Mouse (Mus musculus) heart, embryonic 15.5 days (tissue): ENCODE measurements around the gene Rpl29. TPM values are rescaled to one million over a fixed set of nuclear protein-coding genes. Genes with fewer than 3 reads are reported as not detected.

Experiments
- ATAC-seq: fragments of 200-750 bp; cut with Nextera tagmentation; replicated peaks from 2 replicates; pipeline ENCODE4 v1.8.0; 2017; ENCODE audit warnings: low read depth, moderate TSS enrichment; ENCODE audit not compliant: insufficient number of reproducible peaks, insufficient read depth, low FRiP score
- H3K27ac ChIP-seq: fragments of 300-500 bp; sonication (generic); 2 replicates; pipeline ENCODE4 v1.5.1; 2015; ENCODE audit warnings: mild to moderate bottlenecking, inconsistent platforms
- H3K27me3 ChIP-seq: fragments of 300-500 bp; sonication (generic); 2 replicates; pipeline ENCODE4 v1.6.1; 2015; ENCODE audit warnings: inconsistent platforms
- H3K36me3 ChIP-seq: fragments of 300-500 bp; sonication (generic); 2 replicates; pipeline ENCODE4 v1.6.1; 2015; ENCODE audit warnings: mild to moderate bottlenecking, inconsistent platforms
- H3K4me1 ChIP-seq: fragments of 300-500 bp; sonication (generic); replicated peaks from 2 replicates; pipeline ENCODE4 v1.6.1; 2015; ENCODE audit warnings: inconsistent platforms
- H3K4me2 ChIP-seq: fragments of 300-500 bp; sonication (generic); 2 replicates; pipeline ENCODE4 v1.6.1; 2015; ENCODE audit warnings: inconsistent platforms, mild to moderate bottlenecking, moderate library complexity
- H3K4me3 ChIP-seq: fragments of 300-500 bp; sonication (generic); 2 replicates; pipeline ENCODE4 v1.5.1; 2015; ENCODE audit warnings: mild to moderate bottlenecking, inconsistent platforms
- H3K9ac ChIP-seq: fragments of 300-500 bp; sonication (generic); 2 replicates; pipeline ENCODE4 v1.6.1; 2015; ENCODE audit warnings: mild to moderate bottlenecking, inconsistent platforms
- H3K9me3 ChIP-seq: fragments of 300-500 bp; sonication (generic); replicated peaks from 2 replicates; pipeline ENCODE4 v1.6.1; 2016; ENCODE audit warnings: inconsistent platforms
- WGBS: fragments of 180-500 bp; shearing (Covaris S2); methylation state at CpG from one replicate; pipeline ENCODE4 v1.1.7; 2015; ENCODE audit warnings: mixed read lengths; 5-methylcytosine and 5-hydroxymethylcytosine counted together
- polyA plus RNA-seq: library from polyadenylated mRNA; unstranded; fragments of >200 nt; fragmentation: Nextera tagmentation; extraction: Ambion mirVana; gene quantifications from 2 replicates; pipeline ENCODE4 v1.2.1, GENCODE M21; 2015

The Rpl29 gene
- polyA plus RNA-seq, 1 experiment from 2014 or later: 532 TPM

GRCm38 (mm10) chr9:106473753-106474105 lies 44.5 kb downstream of the Rpl29 start:
- WGBS: 69% methylated on average over 5 of the region's 5 CpGs
- no peak for ATAC-seq
- Histone ChIP-seq H3K4me1 (peaks cover 51% of the 10 kb centered on the region), H3K4me2 (no peak overlapping the region), H3K27me3 (no peaks in the 10 kb centered on the region), H3K27ac (no peak overlapping the region), H3K9me3 (no peaks in the 10 kb centered on the region), H3K4me3 (no peak overlapping the region), H3K9ac (no peak overlapping the region), H3K36me3 (no peaks in the 10 kb centered on the region)

GRCm38 (mm10) chr9:106474456-106474855 lies 45.2 kb downstream of the Rpl29 start:
- Histone ChIP-seq H3K9ac (no peak overlapping the region), H3K4me3 (no peak overlapping the region), H3K36me3 (no peaks in the 10 kb centered on the region), H3K4me1 (peaks cover 51% of the 10 kb centered on the region), H3K9me3 (no peaks in the 10 kb centered on the region), H3K27me3 (no peaks in the 10 kb centered on the region), H3K4me2 (peak overlapping the region; percentile 24; the same call in 1 of the 2 replicates), H3K27ac (no peak overlapping the region)
- 5% methylated on average over 6 of the region's 6 CpGs for WGBS
- no peak for ATAC-seq

DNA sequence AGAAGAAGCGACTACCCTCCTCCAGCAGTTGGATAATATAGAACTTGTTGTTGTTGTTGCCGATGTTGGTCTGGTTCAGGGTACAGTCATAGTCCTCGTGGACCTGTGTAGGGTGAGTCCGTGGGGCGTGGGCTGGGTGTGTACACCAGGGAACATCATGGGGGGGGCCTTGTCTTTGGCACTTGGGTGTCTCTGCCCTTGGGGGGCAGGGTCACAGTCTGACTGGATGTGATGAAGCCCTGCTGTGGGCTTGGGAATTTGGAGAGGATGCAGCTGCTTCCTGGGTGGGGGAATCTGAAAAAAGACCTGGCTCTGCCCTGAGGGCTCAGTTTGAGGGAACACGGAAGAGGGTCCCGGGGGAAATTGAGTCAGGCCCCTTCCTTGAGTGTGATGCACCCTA lies 45.8 kb downstream of the Rpl29 start:
- Histone ChIP-seq H3K4me1 (peaks cover 51% of the 10 kb centered on the region), H3K4me2 (0 out of 2 replicates have a peak overlapping the region, but pooled peaks have one; percentile 7), H3K27ac (no peak overlapping the region), H3K9me3 (no peaks in the 10 kb centered on the region), H3K4me3 (no peak overlapping the region), H3K36me3 (no peaks in the 10 kb centered on the region), H3K27me3 (no peaks in the 10 kb centered on the region), H3K9ac (no peak overlapping the region)
- ATAC-seq: no peak
- 59% methylated on average over 7 of the region's 7 CpGs for WGBS

- H3K27ac ChIP-seq: peak within 1 kb of the TSS; percentile 77
- no peaks in the 10 kb centered on the region for H3K9me3 ChIP-seq
- peak within 1 kb of the TSS; percentile 63 for H3K4me2 ChIP-seq
- no peaks in the 10 kb centered on the region for H3K27me3 ChIP-seq
- WGBS: 81% methylated on average over 10 of the region's 10 CpGs
- peak within 1 kb of the TSS; percentile 42 for H3K9ac ChIP-seq
- no peak for ATAC-seq
- H3K36me3 ChIP-seq: no peaks in the 10 kb centered on the region; the same call in 1 of the 2 replicates
- H3K4me1 ChIP-seq: peaks cover 51% of the 10 kb centered on the region
- H3K4me3 ChIP-seq: peak within 1 kb of the TSS; percentile 65
These were observed 46.4 kb downstream of the Rpl29 start, which contains the start of gene Rrp9 for GRCm38 (mm10) chr9:106475663-106476001. Gene Rrp9 (plus strand): TSS chr9:106475963.

- Histone ChIP-seq H3K4me1 (peaks cover 51% of the 10 kb centered on the region), H3K27ac (peak overlapping the region; percentile 77)
- 20% methylated on average over 16 of the region's 16 CpGs for WGBS
These were observed 47.0 kb downstream of the Rpl29 start for GRCm38 (mm10) chr9:106476002-106476923.

GRCm38 (mm10) chr9:106476924-106477484 lies 47.8 kb downstream of the Rpl29 start, which contains the start of gene Parp3:
Gene Parp3 (minus strand): TSS chr9:106476949.
- under 1% methylated on average over 41 of the region's 41 CpGs for WGBS
- Histone ChIP-seq H3K4me2 (peak within 1 kb of the TSS; percentile 88), H3K4me3 (peak within 1 kb of the TSS; percentile 65), H3K9me3 (no peaks in the 10 kb centered on the region), H3K9ac (peak within 1 kb of the TSS; percentile 53), H3K27ac (peak within 1 kb of the TSS; percentile 77), H3K4me1 (peaks cover 47% of the 10 kb centered on the region), H3K27me3 (no peaks in the 10 kb centered on the region), H3K36me3 (peaks cover 4% of the 10 kb centered on the region; the same call in 1 of the 2 replicates)
- peak; percentile 96 for ATAC-seq

More at GRCm38 (mm10) chr9:106476002-106476923, 47.0 kb downstream of the Rpl29 start:
- Histone ChIP-seq H3K4me3 (peak overlapping the region; percentile 65), H3K9me3 (no peaks in the 10 kb centered on the region), H3K36me3 (peaks cover 3% of the 10 kb centered on the region; the same call in 1 of the 2 replicates), H3K9ac (peak overlapping the region; percentile 42), H3K27me3 (no peaks in the 10 kb centered on the region), H3K4me2 (peak overlapping the region; percentile 63)
- peak; percentile 20 for ATAC-seq

- 2% methylated on average over 16 of the region's 16 CpGs for WGBS
- Histone ChIP-seq H3K27me3 (no peaks in the 10 kb centered on the region), H3K4me3 (peak overlapping the region; percentile 65), H3K27ac (no peak overlapping the region), H3K36me3 (peaks cover 5% of the 10 kb centered on the region; the same call in 1 of the 2 replicates), H3K4me1 (peaks cover 40% of the 10 kb centered on the region), H3K9me3 (no peaks in the 10 kb centered on the region), H3K4me2 (peak overlapping the region; percentile 88), H3K9ac (peak overlapping the region; percentile 53)
- no peak for ATAC-seq
These were observed 48.4 kb downstream of the Rpl29 start for GRCm38 (mm10) chr9:106477649-106478048.

DNA sequence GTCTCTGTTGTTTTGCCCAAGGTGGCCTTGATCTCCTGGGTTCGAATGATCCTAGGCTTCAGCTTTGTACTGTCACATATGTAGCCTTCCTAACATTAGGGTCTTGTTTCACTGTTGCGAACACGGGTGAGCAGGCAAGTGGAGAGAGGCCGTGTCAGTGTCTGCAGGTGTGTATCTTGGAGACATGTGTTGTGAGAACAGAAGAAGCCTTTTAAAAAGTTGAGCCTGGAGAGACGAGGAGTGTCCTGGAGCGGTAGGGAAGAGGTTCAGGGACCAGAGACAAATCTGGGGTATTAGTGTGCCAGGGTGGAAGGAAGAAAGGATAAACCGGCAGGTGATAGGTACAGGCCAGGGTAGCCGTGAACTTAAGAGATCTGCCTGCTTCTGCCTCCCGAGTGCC lies 48.8 kb downstream of the Rpl29 start:
- Histone ChIP-seq H3K4me3 (peak overlapping the region; percentile 65), H3K36me3 (peaks cover 10% of the 10 kb centered on the region), H3K4me2 (peak overlapping the region; percentile 88), H3K4me1 (peaks cover 39% of the 10 kb centered on the region), H3K9ac (peak overlapping the region; percentile 53), H3K27ac (no peak overlapping the region), H3K27me3 (no peaks in the 10 kb centered on the region), H3K9me3 (no peaks in the 10 kb centered on the region)
- ATAC-seq: no peak
- WGBS: 72% methylated on average over 9 of the region's 9 CpGs

GRCm38 (mm10) chr9:106480541-106480940 lies 51.3 kb downstream of the Rpl29 start:
- Histone ChIP-seq H3K9ac (no peak overlapping the region), H3K4me3 (no peak overlapping the region), H3K4me2 (no peak overlapping the region), H3K36me3 (peaks cover 29% of the 10 kb centered on the region), H3K4me1 (peaks cover 22% of the 10 kb centered on the region), H3K27ac (no peak overlapping the region), H3K27me3 (no peaks in the 10 kb centered on the region), H3K9me3 (no peaks in the 10 kb centered on the region)
- ATAC-seq: no peak
- WGBS: 90% methylated on average over 7 of the region's 7 CpGs

DNA sequence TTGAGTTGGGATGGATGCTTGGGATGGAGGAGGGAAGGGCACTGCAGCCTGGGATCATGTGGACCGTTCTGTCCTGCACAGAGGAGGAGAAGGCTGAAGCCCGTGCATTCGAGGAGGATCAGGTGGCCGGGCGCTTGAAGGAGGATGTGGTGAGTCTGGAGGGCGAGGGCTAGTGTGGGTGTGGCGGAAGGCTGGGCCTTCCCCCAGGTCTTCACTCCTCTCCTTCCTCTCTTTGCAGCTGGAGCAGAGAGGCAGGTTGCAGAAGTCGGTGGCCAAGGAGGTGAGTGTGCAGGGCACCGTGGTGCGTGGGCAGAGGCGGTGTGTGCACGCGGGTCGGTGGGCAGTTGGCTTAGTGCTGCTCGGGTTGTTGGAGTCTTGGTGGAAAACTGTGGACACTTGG lies 51.8 kb downstream of the Rpl29 start:
- WGBS: 87% methylated on average over 15 of the region's 15 CpGs

More for the DNA sequence above, 51.8 kb downstream of the Rpl29 start:
- H3K36me3 ChIP-seq: peaks cover 29% of the 10 kb centered on the region
- H3K4me2 ChIP-seq: no peak overlapping the region
- H3K4me3 ChIP-seq: no peak overlapping the region
- H3K27ac ChIP-seq: no peak overlapping the region
- H3K4me1 ChIP-seq: peaks cover 16% of the 10 kb centered on the region
- no peaks in the 10 kb centered on the region for H3K27me3 ChIP-seq
- ATAC-seq: no peak
- no peaks in the 10 kb centered on the region for H3K9me3 ChIP-seq
- H3K9ac ChIP-seq: no peak overlapping the region
